Mouse (Mus musculus): Measurements from ENCODE around the gene Rdh11.

The Rdh11 gene

DNA sequence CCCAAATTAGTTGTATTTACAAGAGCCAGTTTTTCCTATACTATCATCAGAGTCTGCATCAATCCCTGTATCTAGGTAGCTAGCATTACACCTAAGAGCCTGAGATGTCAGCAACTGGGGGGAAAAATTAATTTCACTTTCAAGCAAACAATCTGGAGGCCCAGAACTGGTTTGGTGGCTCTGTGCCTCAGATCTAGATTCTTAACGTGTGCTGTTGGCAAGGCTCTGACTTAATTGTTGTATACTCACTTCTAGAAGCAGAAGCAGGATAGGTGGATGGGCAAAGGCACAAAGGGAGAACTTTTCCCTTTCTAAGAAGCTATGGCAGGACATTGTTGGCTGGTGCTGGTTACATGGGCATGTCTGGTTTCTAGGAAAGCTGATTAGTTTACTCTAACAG lies 52.7 kb downstream of the Rdh11 start:
- no peak for DNase-seq (ENCODE audit: low read depth, low spot score)

DNA sequence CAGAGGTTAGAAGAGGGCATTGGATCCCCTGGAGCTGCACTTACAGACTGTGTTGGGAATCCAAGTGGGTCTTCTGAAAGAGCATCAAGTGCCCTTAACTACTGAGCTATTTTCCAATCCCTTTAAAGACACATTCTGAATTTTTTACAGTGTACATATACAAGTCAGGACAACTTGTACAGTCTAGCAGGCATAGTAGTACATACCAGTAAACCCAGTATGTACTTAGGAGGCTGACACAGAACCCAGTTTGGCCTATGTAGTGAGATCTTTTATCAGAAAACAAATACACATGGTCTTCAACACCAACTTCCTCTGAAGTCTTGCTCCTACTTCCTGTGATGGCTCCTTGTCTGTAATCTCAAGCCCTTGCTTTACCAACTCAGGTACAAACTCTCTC lies 53.1 kb downstream of the Rdh11 start:
- no peak for DNase-seq (ENCODE audit: low read depth, low spot score)

DNA sequence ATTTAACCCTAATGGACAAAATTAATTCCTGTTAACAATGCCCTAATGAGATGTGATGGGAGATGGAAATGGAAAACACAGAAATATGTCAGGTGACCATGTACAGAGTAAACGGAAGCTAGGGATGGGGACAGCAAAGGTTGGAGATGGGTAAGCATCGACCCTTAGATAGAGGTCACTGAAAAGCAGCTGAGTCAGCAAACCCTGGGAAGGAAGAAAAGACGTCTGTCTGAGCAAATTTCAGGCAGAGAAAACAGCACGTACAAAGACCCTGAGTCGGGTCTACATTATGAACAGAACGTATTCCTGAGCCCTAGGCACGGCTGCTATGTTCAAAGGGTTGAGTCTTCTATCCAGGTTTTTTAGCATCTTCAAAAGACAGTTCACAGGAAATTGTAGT lies 55.1 kb downstream of the Rdh11 start:
- DNase-seq (ENCODE audit: low read depth, low spot score): no peak

DNA sequence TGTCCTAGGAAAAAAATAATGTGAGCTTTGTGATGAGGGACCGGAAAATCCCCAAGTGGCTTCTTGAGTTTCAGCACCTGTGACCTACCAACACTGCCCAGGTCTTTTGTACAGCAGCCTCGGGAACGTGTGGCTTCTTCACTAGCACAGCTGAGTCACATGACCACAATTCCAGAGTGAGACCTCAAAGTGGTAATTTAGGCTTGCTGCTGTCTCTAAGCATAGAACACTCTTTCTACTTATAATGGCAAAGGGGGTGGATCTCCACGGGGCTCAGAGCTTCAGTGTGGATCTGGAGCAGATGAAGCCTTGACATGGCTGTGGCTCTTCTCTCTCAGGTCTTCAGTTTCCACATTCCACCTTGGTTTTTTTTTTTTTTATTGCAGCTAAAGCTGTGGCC lies 57.0 kb downstream of the Rdh11 start:
- DNase-seq (ENCODE audit: low read depth, low spot score): peak; percentile 36

DNA sequence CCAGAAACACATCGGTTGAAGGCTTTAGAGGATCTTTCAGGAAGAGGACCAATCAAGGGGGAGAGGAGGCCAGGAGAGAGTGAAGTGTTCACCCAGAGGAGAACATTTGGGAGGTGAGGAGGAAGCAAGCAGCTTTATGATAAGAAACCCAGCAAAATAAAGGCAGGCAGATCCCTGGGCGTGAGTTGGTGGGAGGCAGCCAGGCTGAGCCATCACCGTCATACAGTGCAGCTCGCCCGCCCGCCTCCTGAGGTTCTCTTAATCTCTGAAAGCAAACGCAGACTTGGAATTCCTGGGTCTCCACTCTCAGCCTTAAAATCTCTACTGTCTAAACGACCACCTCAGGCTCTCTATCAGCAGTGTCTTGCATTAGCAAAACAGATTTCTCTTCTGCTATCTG lies 57.4 kb downstream of the Rdh11 start:
- DNase-seq (ENCODE audit: low read depth, low spot score): no peak

DNA sequence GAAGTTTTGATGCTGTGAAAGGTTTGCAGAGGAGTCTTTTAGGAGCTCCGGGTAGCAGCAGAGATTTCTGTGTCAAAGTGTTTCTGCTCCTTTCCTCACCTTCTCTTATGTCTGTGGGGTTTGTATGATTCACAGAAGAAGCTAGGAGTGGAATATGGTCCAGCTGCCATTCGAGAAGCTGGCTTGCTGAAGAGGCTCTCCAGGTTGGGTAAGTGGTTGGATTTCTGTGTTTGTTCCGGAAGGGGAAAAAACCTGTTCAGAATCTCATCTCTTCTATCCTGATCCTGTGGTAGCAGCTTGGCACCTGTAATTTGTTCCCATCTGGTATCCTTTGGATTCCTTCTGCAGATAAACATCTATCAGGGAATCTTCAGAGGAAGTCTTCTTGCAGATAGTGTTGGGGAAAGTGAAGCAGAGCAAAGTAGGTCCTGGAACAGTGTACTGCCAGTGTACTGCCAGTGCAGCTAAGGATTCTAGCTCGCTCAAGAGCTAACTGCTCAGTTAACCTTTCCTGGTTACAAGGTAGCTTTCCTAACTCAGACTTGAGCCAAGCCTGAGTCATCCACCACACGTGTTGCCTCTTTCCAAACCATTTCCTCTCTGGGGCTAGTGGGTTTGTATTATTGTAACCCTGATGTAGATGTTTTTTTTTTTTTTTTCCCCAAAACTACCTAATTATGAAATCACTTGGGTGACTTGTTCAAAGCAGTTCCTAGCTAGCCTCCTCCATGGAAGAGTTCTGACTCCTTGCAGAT lies 60.2 kb downstream of the Rdh11 start:
- DNase-seq (ENCODE audit: low read depth, low spot score): no peak

DNA sequence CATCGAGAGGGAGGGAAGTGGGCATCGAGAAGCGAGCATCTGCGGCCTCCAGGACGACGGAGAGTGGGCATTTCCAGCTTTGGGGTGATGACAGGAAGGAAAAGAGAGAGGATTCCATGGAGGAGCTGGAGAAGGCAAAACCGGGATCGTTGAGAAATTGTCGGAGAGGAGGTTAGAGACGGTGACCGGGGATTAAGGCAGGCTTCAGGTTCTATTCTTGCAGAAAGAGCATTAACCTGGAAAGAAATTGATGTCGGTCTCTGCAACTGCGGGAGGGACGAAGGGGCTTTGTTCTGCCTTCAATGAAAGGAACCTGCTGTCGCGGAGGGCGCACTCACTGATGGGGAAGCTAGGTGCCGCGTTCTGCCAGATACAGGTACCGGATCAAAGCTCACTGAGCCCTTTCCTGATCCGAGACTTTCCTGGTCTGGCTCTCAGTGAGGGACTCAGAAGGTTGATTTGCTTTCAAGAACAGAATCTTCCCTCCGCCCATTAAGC lies 60.9 kb downstream of the Rdh11 start:
- no peak for DNase-seq (ENCODE audit: low read depth, low spot score)

DNA sequence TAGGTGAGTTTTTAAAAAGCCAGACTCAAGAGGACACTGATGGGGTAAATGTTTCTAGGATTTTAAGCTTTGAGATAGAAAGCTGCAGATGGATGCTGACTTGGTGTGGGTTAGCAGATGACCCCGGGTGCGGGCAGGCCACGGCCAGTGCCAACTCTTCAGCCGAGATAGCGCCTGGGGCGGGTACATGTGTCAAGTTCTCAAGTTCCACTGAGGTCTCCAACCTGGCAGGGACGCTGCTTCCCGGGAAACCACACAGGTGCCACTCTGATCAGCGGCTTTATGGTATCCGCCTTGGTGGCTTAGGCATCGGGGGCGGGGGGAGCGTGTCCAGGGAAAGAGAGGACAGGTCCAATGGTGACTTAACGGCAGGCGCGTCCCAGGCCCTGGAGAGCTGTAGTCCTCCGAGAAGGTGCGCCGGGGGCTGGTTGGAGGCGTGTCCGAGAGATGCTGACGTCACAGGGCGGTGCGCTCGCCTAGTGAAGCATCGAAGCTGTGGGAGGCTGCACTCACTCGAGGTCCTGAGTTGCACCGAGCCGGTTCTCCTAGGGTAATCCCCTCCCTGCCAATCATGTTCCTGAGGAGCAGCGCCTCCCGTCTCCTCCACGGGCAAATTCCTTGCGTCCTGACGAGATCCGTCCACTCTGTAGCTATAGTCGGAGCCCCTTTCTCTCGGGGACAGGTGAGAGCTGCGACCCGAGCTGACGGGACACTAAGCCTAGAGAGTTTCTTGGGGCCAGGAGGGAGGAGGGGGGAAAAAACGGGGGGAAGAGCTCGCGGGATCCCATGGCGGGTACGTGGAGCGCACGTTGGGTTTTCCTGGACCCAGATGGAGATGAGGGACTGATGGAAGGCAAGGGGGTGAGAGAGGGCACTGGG lies 61.6 kb downstream of the Rdh11 start, which contains the start of gene Arg2:
Arg2 (plus strand) TSS at position 479 of the 879 bp plus-strand sequence.
- DNase-seq (ENCODE audit: low read depth, low spot score): no peak
